Mouse (Mus musculus) right cerebral cortex, postnatal 10 days (tissue): ENCODE measurements at regions not wholly inside any gene's neighbourhood (a gene's known extent, or its start where the extent isn't known, plus 50 kb on each side); places are given as distances from the start of the nearest gene placed in this dataset.

Experiments used
- DNase-seq, 2 experiments: peaks; one replicate each; pipeline ENCODE4 v3.0.0; 2021; ENCODE audit warnings: low spot score in 2 of 2

DNA sequence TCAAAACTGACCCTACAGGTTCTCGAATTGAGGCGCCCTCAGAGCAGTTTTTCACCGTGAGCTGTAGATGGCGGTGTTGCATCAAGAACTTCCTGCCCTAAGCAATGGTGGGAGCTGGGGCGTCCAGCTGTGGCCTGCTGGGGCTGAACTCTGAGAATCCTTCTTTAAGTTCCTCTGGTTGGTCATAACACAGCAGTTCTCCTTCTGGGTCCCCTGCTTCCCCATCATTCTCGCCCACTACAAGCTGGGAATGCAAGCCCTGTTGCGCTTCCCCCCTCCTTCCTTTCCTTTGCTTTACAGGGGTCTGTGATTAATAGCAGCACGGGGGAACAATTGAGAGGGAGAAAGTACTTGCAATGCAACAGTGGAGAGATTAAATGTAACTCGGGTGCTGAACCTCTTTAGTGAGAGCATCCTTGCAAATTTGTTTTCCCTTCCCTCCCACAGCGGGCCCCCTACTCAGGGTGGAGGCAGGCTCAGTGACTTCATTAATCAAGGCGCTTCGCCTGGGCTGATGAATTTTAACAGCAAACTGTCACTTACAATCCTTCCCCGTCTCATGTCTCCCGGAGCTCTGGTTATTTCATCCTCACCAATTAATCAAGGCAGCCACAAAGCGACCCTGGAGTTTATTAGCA lies 794.3 kb upstream of the Api5 start:
- peak; percentile 63 to 81 for DNase-seq

DNA sequence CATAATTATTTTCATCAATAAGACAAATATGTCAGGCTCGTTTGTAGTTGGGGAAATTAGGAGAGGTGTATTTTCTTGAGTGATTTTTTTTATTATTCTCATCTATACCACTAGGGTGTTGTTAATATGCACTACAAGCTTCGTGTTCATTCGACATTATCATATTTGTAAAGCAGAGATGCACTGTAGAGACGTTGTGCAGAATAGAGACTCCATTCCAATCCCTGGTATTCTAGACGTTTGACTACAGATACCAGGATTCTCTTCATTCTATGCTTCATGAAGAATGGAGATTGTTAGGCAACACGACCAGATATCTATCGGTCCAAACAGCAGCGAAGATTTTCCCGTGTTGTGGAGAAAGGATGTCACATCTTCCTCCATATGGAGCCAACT lies 793.8 kb upstream of the Api5 start:
- no peak for DNase-seq

DNA sequence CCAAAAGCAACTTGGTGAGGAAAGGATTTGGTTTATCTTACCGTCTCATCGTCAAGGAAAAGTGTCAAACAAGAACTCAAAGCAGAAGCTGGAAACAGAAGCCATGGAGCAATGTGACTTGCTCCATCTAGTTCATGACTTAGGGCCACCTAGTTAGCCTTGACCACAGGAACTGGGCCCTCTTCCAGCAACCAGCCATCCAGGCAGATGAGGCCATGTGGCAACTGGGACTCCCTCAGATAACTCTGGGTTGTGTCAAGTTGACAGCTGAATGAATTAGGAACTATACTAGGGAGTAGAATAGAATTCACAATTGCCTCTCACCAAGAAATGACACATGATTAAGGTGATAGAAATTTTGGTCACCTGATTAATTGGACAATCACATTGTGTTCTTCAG lies 791.5 kb upstream of the Api5 start:
- DNase-seq = no peak

DNA sequence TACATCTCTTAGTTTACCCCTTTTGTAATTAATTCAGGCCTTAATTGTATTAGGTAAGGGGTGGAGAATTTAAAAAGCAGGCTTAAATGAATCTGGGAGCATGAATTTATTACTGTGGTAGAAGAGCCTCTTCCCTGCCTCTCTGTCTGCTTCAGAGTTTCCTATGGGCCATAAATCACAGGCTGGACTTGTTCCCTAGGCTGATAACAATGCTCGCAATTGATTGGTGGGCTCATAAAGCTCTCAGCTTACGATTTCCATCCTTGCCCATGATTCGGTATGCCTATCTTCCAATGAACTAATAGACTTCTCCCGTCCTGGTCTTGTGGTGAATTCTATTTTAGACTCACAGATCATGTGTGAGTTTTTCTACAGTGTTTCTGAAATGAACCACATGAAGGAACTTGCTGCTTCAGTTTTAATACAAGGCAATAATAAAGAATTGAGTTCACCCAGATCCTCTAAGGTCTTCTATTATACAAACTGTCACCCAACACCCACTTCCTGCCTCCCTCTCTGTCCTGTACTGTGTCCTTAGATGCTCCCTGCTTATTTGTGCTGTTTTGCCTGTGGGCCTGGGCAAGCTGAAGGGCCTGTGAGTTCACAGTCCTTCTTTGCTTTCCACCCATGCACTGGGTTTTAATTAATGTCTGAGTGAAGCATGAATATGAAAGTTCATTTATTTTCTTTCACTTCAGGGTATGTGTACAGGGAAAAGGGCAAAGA lies 772.4 kb upstream of the Api5 start:
- no peak for DNase-seq
